Mouse (Mus musculus) heart, adult 11 months (tissue): ENCODE data around the gene Trappc10.

Experiments
- DNase-seq: peaks from one replicate; pipeline ENCODE4 v3.0.0; 2022

Trappc10 gene

GRCm38 (mm10) chr10:78255646-78256059 is 11.2 kb upstream of the Trappc10 start:
- peak; percentile 98 for DNase-seq

DNA sequence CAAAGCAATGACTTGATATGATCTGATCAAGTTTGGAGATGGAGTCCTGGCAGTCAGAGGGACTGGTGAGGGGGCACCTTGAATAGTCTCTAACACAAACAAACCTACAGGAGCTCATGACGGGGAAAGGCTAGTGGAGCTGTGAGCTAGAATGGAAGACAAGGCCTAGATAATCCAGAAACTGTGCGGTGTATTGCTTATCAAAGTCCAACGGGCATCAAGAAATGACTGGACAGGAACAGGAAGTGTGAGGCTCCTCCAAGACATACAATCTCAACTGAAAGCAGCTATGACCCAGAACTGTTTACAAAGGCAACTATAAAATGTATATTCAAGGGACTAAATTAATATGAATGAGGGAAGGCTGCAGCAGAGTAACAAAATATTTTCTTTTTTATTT is 2.8 kb upstream of the Trappc10 start:
- no peak for DNase-seq

DNA sequence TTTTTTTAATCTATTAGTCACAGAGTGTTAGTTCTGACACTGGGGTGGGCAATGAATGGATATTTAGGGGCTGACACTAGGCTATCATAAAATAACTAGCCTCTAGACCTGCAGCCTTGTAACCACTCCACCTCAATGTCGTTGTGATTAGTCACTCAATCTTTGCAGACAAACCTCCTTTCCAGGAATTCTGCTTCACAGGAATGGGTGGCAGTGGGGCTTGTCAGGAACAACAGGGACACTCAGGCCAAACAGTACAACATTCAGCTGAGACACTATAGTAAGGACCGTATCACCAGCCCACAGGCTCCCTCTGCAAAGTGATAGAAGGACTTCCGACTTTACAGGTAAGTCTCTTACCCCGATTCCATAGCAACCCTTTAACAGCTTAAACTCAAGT is 2.3 kb upstream of the Trappc10 start:
- no peak for DNase-seq

DNA sequence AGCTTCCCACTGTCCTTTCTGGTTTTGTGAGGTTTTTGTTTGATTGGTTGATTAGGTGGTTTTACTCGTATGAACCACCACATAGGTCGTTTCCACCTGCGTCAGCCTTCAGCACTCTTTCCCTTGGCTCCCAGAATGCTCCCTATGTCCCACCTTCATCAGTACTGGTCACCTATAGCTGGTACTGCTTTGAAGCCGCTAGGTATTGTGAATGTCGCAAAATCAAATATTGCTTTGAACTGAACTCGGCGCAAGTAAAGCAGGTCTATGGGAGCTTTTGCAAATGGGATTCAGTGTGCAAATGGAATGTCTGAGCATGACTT is 745 bp upstream of the Trappc10 start:
- no peak for DNase-seq

DNA sequence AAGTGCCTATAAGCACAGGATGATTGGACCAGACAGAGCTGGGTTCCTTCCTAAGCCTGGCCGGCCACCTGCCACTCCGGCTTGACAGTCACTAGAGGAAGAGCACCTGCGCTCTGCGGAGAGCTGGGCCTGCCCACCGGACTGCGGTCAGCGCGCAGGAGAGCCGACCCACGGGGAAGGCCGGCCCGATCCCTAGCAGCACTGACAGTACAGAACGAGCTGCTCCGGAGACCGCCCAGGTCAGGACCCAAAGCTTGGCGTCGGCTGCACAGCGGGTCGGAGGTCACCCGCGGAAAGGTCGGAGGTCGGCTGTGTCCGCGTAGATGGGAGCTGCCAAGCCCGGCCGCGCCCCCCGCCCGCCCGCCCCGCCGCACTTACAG is 393 bp downstream of the Trappc10 start:
- DNase-seq, result peak; percentile 94

DNA sequence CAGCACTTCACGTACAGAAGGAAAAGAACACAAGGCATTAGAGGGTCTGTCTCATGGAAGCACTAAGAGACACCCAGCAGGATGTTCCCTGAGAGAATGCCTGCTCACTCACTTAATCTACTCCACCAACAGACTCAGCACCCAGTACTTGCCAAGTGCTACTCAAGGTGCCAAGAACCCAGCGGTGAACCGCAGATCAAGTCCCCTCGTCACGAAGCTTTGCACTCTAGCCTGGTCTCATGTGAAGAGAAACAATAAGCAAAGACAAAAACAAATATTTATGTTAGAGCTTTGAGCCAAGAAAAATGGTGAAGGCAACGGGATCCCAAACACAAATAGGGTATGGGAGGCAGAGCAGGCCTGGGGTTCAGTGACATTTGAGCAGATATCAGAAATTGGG is 5.5 kb downstream of the Trappc10 start:
- no peak for DNase-seq

DNA sequence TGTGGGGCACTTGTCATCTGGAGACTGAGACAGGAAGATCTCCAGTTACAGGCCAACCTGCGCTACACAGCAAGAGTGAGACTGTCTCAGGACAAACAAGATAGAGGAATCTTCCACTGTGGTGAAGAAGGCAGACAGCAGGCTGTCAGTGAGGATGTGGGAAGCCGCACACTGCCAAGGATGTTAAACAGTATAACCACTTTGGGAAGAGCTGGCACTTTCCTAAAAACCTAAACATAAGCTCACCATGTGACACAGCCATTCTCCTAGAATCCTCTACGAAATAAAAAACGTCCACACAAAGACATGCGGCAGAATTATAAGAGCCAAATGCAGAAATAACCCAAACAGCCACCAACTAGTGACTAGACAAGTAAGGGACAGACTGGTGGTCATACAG is 6.1 kb downstream of the Trappc10 start:
- DNase-seq, result no peak

DNA sequence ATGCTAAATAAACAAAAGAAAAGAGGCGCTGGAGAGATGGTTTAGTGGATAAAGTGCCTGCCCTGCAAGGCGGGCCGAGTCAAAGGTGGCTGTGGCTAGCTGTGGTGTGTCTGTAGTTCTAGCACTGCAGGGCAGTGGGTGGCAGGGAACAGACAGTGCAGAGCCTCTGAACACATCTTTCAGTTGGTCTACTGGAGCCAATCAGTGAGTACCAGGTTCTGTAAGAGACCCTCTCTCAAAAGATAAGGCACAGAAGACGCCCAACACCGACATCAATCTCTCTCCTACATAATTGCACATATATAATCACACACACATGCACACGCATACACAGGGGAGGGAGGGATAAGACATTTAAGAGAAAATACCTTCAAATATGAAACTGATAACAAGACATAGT is 6.6 kb downstream of the Trappc10 start:
- no peak for DNase-seq

GRCm38 (mm10) chr10:78236885-78237629 is 7.4 kb downstream of the Trappc10 start:
- DNase-seq, result peak; percentile 88

- DNase-seq, result no peak
Measured at GRCm38 (mm10) chr10:78233756-78234155, 10.7 kb downstream of the Trappc10 start.

DNA sequence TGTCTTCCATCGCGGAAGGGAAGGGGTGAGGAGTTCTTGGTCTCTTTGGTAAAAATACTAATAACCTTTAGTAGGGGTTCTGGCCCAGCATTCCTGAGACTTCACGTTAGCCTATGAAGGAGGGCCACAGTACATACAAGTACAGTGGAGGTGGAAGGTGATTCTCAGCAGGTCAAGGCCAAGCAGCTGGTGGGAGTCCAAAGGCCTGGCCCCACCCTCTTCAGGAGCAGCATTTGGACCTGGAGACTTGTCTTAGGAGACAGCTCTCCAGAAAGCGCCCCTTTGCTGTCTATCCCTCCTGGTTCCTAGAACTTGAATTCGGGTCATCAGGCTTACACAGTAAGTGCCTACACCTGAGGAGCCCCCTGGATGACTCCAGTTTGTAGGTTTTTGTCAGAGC is 11.3 kb downstream of the Trappc10 start:
- DNase-seq, result no peak

DNA sequence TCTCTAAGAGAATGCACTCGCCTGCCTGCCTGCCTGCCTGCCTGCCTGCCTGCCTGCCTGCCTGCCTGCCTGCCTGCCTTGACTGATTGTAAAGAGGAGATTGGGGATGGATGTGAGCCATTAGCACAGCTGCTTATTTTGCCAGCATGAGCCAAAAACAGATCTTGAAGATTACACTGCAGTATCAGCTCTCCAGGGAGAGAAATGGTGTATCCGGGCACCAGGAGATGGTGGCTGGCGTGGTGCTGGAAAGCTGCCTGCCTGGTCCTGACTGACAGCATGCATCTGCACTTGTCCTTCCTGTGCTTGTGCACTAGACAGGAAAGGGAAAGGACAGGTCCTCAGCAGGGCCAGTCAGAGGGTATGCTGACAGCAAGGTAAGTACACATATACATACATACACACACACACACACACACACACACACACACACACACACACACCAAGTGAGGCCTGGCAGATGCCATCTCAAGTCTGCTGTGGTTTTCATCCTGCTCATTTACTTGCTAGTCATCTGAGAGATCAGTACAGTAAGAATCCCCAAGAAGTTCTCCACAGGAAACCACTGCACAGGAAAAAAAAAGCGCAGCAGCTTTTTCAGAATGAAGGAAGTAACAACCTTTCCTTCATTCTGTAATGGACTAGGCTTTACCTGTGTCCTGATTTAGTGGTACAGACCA is 12.0 kb downstream of the Trappc10 start:
- DNase-seq, result no peak

DNA sequence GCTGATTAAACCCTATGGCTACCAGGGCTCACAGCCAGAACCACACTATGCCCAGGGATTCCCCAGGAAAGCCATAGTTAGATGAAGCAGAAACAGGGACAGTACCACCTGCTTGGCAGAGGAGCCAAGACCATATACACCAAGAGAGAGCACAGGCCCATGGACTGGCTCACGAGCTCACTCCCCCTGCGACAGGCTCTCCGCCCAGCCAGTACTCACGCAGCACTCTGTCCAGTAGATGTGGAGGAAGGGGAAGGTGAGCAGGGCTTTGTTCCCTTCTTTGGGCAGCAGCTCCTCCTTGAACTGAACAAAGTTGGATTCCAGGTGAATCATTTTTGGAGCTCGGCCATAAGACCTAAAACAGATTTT is 15.9 kb downstream of the Trappc10 start:
- DNase-seq, result no peak

DNA sequence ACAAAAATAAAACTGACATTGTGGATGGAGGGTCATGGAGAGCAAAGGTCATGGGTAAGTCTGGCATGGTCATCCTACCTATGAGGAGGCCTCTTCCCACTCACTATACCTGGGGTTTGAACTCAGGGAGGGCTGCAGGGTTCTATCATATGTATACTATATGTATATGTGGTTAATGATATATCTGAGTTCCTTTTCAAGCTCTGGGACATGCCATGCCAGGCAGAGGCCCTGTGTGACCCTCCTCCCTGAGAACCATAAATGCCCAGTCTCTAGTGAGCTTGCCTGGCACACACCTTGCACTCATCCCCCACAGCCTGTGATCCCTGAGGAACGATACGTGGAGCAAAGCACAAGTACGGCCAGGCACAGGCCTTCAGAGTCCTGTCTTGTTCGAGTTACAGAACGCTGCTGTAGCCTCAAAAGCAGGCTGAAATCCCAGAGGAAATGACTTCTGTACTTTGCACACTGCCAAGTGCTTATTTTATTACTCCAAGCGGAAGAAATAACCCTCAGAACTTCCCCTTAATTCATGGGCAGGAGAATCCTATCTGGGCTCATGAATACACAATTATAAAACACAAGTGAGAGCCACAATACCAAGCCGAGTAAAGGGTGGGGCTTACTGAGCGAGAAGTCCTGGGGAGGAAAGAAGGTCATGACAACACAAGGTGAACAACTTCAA is 16.4 kb downstream of the Trappc10 start:
- peak; percentile 94 for DNase-seq

DNA sequence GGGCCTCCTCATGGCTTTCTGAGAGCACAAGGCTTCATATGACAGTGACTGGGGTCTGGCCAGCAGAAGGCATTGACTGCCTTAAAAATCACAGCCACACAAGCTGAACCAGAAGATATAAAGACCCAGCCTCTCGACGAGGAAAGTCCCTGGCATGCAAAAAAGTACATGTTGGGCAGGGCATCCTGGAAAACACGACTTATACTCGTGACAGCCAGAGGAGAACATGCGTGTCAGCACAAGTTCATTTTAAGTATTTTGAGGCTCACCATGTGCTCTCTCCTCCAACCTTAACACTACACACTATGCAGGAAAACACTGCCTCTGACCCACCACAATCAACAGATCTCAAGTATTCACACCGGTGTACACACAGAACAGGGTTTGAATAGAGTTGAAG is 20.3 kb downstream of the Trappc10 start:
- no peak for DNase-seq

- peak; percentile 93 for DNase-seq
Measured at GRCm38 (mm10) chr10:78222908-78223307, 21.5 kb downstream of the Trappc10 start.

GRCm38 (mm10) chr10:78221315-78221714 is 23.1 kb downstream of the Trappc10 start:
- DNase-seq, result no peak

- DNase-seq, result no peak
Measured at GRCm38 (mm10) chr10:78219528-78219927, 24.9 kb downstream of the Trappc10 start.

GRCm38 (mm10) chr10:78218576-78218975 is 25.9 kb downstream of the Trappc10 start:
- DNase-seq, result no peak

DNA sequence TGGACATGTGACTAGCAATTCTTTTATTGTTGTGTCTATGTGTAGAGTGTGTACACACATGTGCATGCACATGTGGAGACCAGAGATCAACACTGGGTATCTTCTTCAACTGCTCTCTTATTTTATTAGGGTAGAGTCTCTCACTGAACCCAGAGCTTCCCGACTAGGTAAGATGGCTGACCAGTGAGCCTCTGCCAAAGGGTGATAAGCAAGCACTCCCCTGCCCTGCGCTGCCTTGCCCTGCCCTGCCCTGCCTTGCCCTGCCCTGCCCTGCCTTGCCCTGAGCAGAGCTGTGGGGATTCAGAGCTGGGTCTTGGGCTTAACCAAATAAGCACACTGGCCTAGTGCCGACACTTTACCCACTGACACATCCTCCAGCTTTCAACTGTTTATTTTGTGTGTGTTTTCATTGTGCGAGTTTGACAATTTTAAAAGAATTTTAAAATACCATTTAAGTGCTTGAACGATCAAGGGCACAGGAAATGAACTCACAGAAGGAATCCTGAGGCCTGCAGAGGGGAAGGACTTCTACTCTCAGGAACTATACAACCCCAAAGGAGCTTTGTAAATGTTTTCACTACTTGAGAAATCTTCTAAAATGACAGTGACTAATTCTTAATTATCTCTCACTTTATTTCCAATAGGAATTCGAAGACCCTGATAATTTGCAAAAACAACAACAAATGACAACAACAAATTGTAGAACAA is 27.9 kb downstream of the Trappc10 start:
- no peak for DNase-seq

DNA sequence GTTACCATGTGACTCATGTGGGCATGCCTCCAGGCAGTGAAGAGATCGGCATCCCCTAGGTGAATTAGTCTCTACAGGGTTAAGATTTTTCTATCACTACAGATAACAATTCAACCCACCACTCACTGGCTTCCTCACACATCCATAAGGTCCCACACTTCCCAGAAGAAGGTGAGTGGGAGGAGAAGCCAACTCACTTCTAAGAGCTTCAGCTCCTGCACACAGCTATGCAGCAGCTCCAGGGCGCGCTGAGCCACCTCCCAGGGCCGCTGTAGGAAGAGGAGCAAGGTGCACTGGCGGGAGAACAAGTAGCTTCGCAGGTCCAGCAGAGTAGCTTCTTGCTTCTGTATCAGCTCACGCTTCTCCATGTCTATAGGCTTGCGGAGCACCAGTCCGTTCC is 30.1 kb downstream of the Trappc10 start:
- no peak for DNase-seq

DNA sequence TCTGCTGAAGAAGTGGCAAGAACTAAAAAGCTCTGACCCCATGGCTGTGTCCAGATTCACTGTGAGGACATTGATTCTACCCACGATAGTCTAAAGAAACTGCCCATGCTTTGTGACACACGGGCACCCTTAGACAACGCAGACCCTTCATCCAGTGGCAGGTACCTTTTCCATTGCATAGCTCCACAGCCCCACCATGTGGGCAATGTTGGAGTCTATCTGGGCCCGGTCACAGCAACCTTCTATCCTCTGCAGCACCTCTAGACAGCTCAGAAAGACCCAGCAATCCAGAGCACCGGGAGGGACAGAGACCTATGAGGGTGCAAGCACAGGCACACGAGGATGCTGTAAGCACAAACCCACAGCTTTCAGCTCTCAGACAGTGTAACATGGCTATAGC is 33.1 kb downstream of the Trappc10 start:
- DNase-seq, result no peak

GRCm38 (mm10) chr10:78201182-78201581 is 43.3 kb downstream of the Trappc10 start:
- no peak for DNase-seq

DNA sequence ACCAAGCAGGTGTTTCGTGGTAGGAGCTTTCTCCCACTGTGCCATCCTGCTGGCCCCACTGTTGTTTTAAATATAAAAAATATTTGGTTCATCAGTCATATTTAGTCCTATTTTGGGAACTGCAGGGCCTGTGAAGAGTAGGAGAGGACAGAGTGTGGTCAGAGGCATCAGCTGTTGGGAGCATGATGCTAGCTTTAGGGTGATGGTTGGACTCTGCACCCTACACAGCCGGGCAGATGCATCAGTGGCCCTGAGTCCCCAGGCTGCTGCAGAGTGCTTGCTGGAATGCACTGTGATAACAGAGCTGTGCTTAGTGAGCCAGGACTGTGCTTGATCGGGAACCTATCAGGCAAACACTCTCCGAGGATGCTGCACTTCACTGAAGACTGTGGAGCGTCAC is 51.5 kb downstream of the Trappc10 start:
- DNase-seq, result no peak
